Mouse (Mus musculus) liver, adult 2 months (tissue): ENCODE data around the gene Mfn2. TPM values are rescaled to one million over a fixed set of nuclear protein-coding genes. Genes with fewer than 3 reads are reported as not detected.

Source experiments
- DNase-seq: peaks from one replicate; pipeline ENCODE4 v3.0.0-alpha.2; 2011; ENCODE audit warnings: low read depth, low spot score; ENCODE audit errors: extremely low read depth
- H3K27ac ChIP-seq: fragments of 200-500 bp; replicated peaks from 2 replicates; pipeline ENCODE4 v1.5.1; 2012; ENCODE audit warnings: low read depth, mild to moderate bottlenecking, control low read depth, inconsistent platforms, low read length; ENCODE audit not compliant: insufficient read depth
- H3K27me3 ChIP-seq: fragments of 200-500 bp; 2 replicates; pipeline ENCODE4 v1.6.1; 2012; ENCODE audit warnings: mild to moderate bottlenecking, moderate library complexity, low read length, inconsistent platforms; ENCODE audit not compliant: control insufficient read depth, insufficient read depth
- H3K36me3 ChIP-seq: fragments of 200-500 bp; 2 replicates; pipeline ENCODE4 v1.6.1; 2012; ENCODE audit warnings: low read length, inconsistent platforms; ENCODE audit not compliant: control insufficient read depth, insufficient read depth
- H3K4me1 ChIP-seq: fragments of 200-500 bp; 2 replicates; pipeline ENCODE4 v1.6.1; 2011; ENCODE audit warnings: low read length; ENCODE audit not compliant: control insufficient read depth, insufficient read depth
- H3K4me3 ChIP-seq: fragments of 200-500 bp; 2 replicates; pipeline ENCODE4 v1.5.1; 2011; ENCODE audit warnings: low read depth, mild to moderate bottlenecking, control low read depth, low read length, moderate library complexity; ENCODE audit not compliant: insufficient read depth
- H3K79me2 ChIP-seq: fragments of 200-500 bp; 2 replicates; pipeline ENCODE4 v1.6.1; 2012; ENCODE audit warnings: inconsistent platforms, mild to moderate bottlenecking, low read length, moderate library complexity; ENCODE audit not compliant: control insufficient read depth, insufficient read depth
- H3K9ac ChIP-seq: fragments of 200-500 bp; 2 replicates; pipeline ENCODE4 v1.6.1; 2012; ENCODE audit warnings: low read depth, mild to moderate bottlenecking, control low read depth, inconsistent platforms, low read length
- CTCF ChIP-seq: fragments of 200-500 bp; IDR thresholded peaks from 2 replicates; pipeline ENCODE4 v1.5.1; 2011; ENCODE audit warnings: low read depth, low read length, control low read depth
- POLR2A ChIP-seq: fragments of 200-500 bp; IDR thresholded peaks from 2 replicates; pipeline ENCODE4 v1.6.1; 2011; ENCODE audit warnings: low read length, control low read depth; ENCODE audit not compliant: insufficient read depth; ENCODE audit errors: extremely low read depth
- WGBS: fragments of 180-500 bp; shearing (Covaris S2); methylation state at CpG from one replicate; pipeline ENCODE4 v1.1.7; 2018; 5-methylcytosine and 5-hydroxymethylcytosine counted together
- polyA plus RNA-seq: library from polyadenylated mRNA; depleted of rRNA; stranded (reverse); fragments of >200 nt; gene quantifications from 2 replicates; pipeline ENCODE4 v1.2.3, GENCODE M21; 2012
- total RNA-seq: library from RNA; depleted of rRNA; stranded (reverse); fragments of >200 nt; gene quantifications from 2 replicates; pipeline ENCODE4 v1.2.3, GENCODE M21; 2014

Gene Mfn2
- total and polyA plus RNA-seq, 2 experiments, result 36.6 to 49.4 TPM

DNA sequence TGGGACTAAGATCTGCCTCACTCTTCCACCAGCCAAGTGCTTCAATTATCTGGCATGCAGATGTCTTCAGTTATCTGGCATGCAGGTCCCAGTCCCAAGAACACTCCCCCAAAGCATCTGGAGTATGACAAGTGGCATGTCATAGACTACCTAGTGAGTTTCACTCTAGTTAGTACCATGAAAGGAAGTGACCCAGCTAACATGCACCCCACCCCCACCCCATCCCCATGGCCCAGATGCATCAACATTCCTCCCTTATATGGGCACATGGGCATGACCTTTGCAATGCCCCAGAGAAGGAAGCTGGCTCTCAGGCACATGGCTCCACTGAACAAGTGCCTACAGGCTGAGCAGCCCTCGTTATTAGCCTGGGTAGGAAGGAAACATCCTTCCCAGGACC lies 8.1 kb downstream of the Mfn2 start:
- Histone ChIP-seq H3K4me1 (no peaks in the 10 kb centered on the region; the same call in 1 of the 2 replicates), H3K9ac (no peak overlapping the region), H3K27me3 (no peaks in the 10 kb centered on the region), H3K36me3 (peaks cover 43% of the 10 kb centered on the region), H3K79me2 (peaks cover 19% of the 10 kb centered on the region; the same call in 1 of the 2 replicates), H3K4me3 (no peak overlapping the region), H3K27ac (no peak overlapping the region)
- TF ChIP-seq POLR2A (no peak), CTCF (no peak)
- no peak for DNase-seq
- WGBS, result 71% methylated on average over 1 of the region's 1 CpGs

DNA sequence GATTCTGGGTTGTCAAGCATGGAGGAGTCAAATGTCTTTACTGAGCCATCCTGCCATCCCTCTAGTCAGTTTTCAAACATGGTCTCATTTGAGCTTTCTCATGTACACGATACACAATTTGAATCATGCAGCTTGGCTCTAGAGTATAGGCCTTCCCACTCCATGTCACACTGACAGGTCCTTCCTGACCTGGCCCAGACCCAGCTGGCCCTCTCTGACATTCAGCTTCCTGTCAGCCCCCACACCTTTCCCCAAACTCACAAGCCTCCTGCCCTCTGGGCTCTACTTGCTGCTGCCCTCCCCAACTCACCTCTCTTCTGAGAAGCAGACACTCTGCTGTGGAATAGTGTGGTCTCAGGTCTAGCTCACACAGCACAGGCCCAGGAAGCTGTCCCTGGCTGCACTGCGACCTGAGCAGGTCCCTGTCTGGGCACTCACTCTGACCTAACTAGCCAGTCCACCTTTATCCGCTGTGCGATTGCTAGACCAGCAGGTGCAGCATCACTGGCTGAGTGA lies 8.6 kb downstream of the Mfn2 start:
- Histone ChIP-seq H3K27me3 (no peaks in the 10 kb centered on the region), H3K27ac (no peak overlapping the region), H3K36me3 (peaks cover 43% of the 10 kb centered on the region), H3K4me1 (peaks cover 1% of the 10 kb centered on the region; the same call in 1 of the 2 replicates), H3K4me3 (no peak overlapping the region), H3K9ac (no peak overlapping the region), H3K79me2 (peaks cover 19% of the 10 kb centered on the region; the same call in 1 of the 2 replicates)
- no peak for DNase-seq
- WGBS, result 86% methylated on average over 4 of the region's 4 CpGs
- no peak for TF ChIP-seq POLR2A
- no peak for TF ChIP-seq CTCF

DNA sequence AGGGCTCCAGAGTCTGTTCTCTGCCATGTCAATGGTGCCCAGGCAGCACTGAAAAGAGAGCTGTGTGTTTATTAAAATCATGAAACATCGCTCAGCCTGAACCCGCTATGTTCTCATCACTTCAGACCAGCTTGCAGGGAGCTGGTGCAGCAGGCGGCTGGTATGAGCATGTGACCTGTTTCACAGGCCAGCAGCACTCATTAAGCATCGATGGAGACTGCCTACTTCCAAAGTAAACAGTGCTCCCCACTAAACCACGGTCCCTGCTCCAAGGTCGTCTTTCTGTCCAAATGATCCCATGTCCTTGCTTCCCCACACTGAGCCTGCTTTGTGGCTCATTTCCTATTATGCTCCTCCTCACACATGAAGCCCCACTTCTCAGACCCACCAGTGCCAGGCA lies 14.2 kb downstream of the Mfn2 start:
- peaks cover 41% of the 10 kb centered on the region for H3K36me3 ChIP-seq

DNA sequence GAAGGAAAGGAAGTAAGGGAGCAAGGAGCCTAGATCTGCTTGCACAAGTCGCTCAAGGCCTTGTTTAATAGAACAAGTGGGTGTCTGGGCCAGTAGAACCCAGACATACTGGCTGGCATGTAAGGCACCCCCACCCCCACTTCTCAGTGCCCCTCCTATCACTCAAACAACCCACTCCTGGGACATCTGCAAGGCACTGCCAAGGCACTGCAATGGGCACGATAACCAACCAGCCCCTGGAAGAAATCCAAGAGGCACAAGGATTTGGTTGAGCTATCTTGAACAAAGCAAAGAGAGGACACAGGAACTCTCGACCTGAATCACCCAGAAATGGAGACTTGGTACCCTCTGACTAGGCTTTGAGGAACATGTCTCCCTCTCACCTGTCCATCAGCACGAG lies 16.3 kb downstream of the Mfn2 start:
- peaks cover 7% of the 10 kb centered on the region; the same call in 1 of the 2 replicates for H3K79me2 ChIP-seq
- H3K27ac ChIP-seq, result no peak overlapping the region
- H3K36me3 ChIP-seq, result peaks cover 42% of the 10 kb centered on the region; the same call in 1 of the 2 replicates
- DNase-seq, result no peak
- no peak overlapping the region for H3K9ac ChIP-seq
- TF ChIP-seq POLR2A (no peak), CTCF (no peak)
- no peaks in the 10 kb centered on the region for H3K27me3 ChIP-seq
- peaks cover 6% of the 10 kb centered on the region for H3K4me1 ChIP-seq
- WGBS, result 74% methylated on average over 4 of the region's 4 CpGs
- H3K4me3 ChIP-seq, result no peak overlapping the region

More for the DNA sequence above, 14.2 kb downstream of the Mfn2 start:
- H3K4me1 ChIP-seq, result peaks cover 6% of the 10 kb centered on the region
- H3K27ac ChIP-seq, result no peak overlapping the region
- peaks cover 10% of the 10 kb centered on the region; the same call in 1 of the 2 replicates for H3K79me2 ChIP-seq
- no peak overlapping the region for H3K4me3 ChIP-seq
- peak; percentile 72 for DNase-seq
- WGBS, result 35% methylated on average over 6 of the region's 6 CpGs
- H3K27me3 ChIP-seq, result no peaks in the 10 kb centered on the region
- TF ChIP-seq POLR2A, result no peak
- TF ChIP-seq CTCF, result no peak
- H3K9ac ChIP-seq, result no peak overlapping the region

DNA sequence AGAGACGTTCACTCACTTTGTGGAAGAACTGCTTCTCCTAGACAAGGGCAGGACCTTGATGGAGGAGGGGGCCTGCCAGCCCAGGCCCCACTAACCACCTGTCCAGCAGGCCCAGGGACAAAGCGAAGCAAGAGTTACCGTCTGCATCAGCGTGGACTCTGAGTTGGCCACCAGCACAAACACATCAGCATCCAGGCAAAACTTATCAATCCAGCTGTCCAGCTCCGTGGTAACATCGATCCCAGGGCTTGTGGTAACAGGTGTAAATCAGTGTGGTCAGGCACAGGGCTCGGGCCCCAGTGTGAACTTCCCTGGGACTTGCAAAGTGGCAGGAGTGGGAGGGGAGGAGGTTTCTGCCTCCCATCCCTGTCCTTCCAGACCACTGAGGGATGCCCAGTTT lies 17.2 kb downstream of the Mfn2 start:
- Histone ChIP-seq H3K79me2 (peaks cover 2% of the 10 kb centered on the region; the same call in 1 of the 2 replicates), H3K9ac (no peak overlapping the region), H3K27ac (no peak overlapping the region), H3K4me1 (peaks cover 6% of the 10 kb centered on the region), H3K36me3 (peaks cover 43% of the 10 kb centered on the region; the same call in 1 of the 2 replicates), H3K4me3 (no peak overlapping the region), H3K27me3 (no peaks in the 10 kb centered on the region)
- no peak for DNase-seq
- no peak for TF ChIP-seq POLR2A
- TF ChIP-seq CTCF, result no peak
- WGBS, result 96% methylated on average over 7 of the region's 7 CpGs

DNA sequence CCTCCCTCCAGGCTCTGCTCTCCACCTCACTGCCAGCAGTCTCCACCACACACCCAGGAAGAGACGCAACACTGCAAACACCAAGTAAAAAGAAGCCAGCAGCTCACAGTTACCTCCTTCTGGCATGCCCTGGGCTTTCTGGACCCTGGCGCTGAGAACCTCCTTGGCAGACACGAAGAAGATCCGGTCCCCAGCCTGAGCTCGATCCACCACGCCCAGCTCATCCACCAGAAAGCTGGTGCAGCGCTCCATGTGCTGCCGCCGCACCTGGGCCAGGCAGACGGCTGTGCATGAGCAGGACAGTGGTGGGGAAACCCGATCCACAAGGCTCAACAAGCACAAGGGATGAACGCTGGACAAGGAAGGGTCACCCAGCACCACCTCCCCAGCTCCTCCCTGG lies 18.3 kb downstream of the Mfn2 start:
- TF ChIP-seq POLR2A (no peak), CTCF (no peak)
- no peak for DNase-seq
- Histone ChIP-seq H3K27me3 (no peaks in the 10 kb centered on the region), H3K27ac (no peak overlapping the region), H3K79me2 (no peaks in the 10 kb centered on the region; the same call in 1 of the 2 replicates), H3K4me3 (no peak overlapping the region), H3K36me3 (peaks cover 53% of the 10 kb centered on the region; the same call in 1 of the 2 replicates), H3K9ac (no peak overlapping the region), H3K4me1 (peaks cover 6% of the 10 kb centered on the region)
- 96% methylated on average over 12 of the region's 12 CpGs for WGBS
